Mouse (Mus musculus): Measurements from ENCODE around the gene Nap1l2.
"Not testable (repeated sequence)": the region's sequence is repeated elsewhere in the genome, so short reads cannot be mapped to it uniquely, and the experiment has no call there.

The Nap1l2 gene

GRCm38 (mm10) chrX:103186431-103186786 lies at the start of gene Nap1l2:
TSS of gene Nap1l2 (minus strand) at chrX:103186640.
- in situ Hi-C loops (cut with MseI, MboI) = no loop called here

GRCm38 (mm10) chrX:103215251-103215650 lies 28.8 kb upstream of the Nap1l2 start:
- in situ Hi-C loops (cut with MseI, MboI) = no loop called here

DNA sequence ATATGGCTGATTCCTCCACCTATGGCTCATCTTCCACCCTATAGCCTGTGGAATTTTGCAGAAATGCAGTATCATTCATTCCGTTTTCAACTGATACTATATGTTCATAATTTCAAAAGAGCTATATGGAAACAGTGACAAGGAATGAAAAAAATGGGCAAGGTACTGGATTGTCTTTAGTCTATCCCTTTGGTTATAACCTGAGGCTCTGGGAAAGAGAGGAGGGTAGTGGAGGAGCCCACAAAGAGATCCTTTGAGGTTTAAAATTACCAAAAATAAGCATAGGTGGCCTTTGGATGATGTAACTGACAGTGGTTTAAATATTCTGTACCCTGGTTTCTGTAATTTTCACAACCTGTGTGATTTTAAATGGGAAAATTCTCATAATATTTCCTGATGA lies 389 bp upstream of the Nap1l2 start:
- in situ Hi-C loops (cut with MseI, MboI) = no loop called here

DNA sequence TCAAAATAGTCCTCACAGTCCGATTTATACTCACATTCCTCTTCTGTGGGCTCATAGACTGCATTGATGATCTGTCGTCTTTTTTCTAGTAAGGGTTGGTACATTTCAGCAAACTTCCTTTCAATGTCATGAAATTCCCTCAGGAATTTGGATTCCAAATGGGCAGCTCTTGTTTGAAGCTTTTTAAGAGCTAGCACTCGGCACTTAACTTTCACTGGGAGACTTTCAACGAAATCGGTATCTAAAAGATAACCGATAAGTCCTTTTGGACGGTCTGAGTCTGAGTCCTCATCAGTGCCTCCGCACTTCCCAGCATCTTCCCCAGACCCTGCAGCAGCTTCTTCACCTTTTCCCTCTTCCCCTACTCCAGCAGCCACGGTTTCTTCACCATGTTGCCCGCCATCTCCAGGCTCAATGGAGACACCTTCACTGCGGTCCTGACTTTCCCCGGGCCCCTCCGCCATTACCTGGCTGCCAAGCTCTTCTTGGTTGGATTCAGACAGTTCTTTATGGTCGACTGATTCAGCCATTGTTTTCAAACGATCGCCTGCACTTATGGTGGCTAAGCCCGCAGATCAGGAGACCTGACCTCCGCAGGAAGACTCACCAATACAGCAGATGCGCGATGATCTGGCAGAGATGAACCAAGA lies 534 bp downstream of the Nap1l2 start:
- in situ Hi-C loops (cut with MseI, MboI) = no loop called here

GRCm38 (mm10) chrX:103183536-103183935 lies 2.9 kb downstream of the Nap1l2 start:
- in situ Hi-C loops (cut with MseI, MboI) = no loop called here

DNA sequence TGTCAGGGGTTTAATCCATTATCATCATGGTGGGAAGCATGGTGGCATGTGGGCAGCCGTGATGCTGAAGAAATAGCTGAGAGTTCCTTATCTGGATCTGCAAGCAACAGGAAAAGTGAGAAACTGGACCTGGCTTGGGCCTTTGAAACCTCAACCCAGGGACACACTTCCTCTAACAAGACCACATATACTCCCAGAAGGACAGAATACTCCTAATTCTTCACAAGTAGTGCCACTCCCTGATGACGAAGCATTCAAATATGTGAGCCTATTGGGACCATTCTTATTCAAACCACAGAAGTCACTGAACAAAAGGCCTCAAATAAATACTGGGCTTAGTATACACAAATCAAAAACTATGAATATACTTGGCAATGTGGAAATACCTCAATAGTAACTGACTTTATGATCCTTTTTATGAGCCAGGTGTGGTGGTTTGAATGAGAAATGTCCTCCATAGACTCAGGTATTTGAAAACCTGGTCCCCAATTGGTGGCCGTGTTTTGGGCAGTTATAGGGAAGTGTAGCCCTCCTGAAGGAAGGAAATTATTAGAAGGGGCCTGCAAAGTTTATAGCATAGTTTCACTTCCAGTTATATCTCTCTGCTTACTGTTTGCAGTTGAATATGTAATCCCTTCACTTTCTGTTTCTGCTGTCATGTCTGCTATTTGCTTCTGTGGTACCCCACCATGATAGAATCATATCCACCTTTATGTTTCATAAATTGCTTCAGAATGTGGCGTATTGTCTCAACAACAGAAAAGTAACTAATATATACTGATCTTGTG lies 6.5 kb downstream of the Nap1l2 start:
- in situ Hi-C loops (cut with MseI, MboI) = no loop called here

GRCm38 (mm10) chrX:103164948-103165605 lies 21.4 kb downstream of the Nap1l2 start:
- in situ Hi-C loops (cut with MseI, MboI) = not testable (repeated sequence)

- in situ Hi-C loops (cut with MseI, MboI) = no loop called here
Observed at GRCm38 (mm10) chrX:103156134-103156533, 30.3 kb downstream of the Nap1l2 start.

- in situ Hi-C loops (cut with MseI, MboI) = no loop called here
Observed at GRCm38 (mm10) chrX:103138549-103138948, 47.9 kb downstream of the Nap1l2 start.
